Mouse (Mus musculus): Measurements from ENCODE around the gene Grhl1. TPM values are rescaled to one million over a fixed set of nuclear protein-coding genes. Genes with fewer than 3 reads are reported as not detected.

The Grhl1 gene
- polyA plus RNA-seq, 1 experiment from 2014 or later: 4.2 TPM

- ATAC-seq (ENCODE audit: low read depth): peak; percentile 78
These were observed 28.7 kb downstream of the Grhl1 start for GRCm38 (mm10) chr12:24600806-24601205.

GRCm38 (mm10) chr12:24603266-24603665 lies 31.2 kb downstream of the Grhl1 start:
- H3K36me3 ChIP-seq (ENCODE audit: control insufficient read depth, insufficient read depth, low read length): no peaks in the 10 kb centered on the region
- H3K27ac ChIP-seq (ENCODE audit: low read length): no peak overlapping the region
- no peaks in the 10 kb centered on the region for H3K27me3 ChIP-seq (ENCODE audit: control insufficient read depth, insufficient read depth, low read depth, low read length)
- H3K9ac ChIP-seq (ENCODE audit: low read length): no peak overlapping the region
- H3K4me2 ChIP-seq (ENCODE audit: low read depth, low read length): no peak overlapping the region
- no peaks in the 10 kb centered on the region for H3K4me1 ChIP-seq (replicated peaks; ENCODE audit: control insufficient read depth, insufficient read depth, low read length)
- 33% methylated on average over 2 of the region's 2 CpGs for WGBS
- ATAC-seq (ENCODE audit: low read depth): no peak; the same call in 1 of the 2 replicates
- no peaks in the 10 kb centered on the region for H3K9me3 ChIP-seq (ENCODE audit: control insufficient read depth, low read length)
- H3K4me3 ChIP-seq (ENCODE audit: low read length): no peak overlapping the region

More at GRCm38 (mm10) chr12:24600806-24601205, 28.7 kb downstream of the Grhl1 start:
- Histone ChIP-seq H3K4me3 (ENCODE audit: low read length) (no peak overlapping the region), H3K9ac (ENCODE audit: low read length) (no peak overlapping the region), H3K36me3 (ENCODE audit: control insufficient read depth, insufficient read depth, low read length) (no peaks in the 10 kb centered on the region), H3K27ac (ENCODE audit: low read length) (no peak overlapping the region), H3K4me1 (replicated peaks; ENCODE audit: control insufficient read depth, insufficient read depth, low read length) (no peaks in the 10 kb centered on the region), H3K9me3 (ENCODE audit: control insufficient read depth, low read length) (no peaks in the 10 kb centered on the region), H3K27me3 (ENCODE audit: control insufficient read depth, insufficient read depth, low read depth, low read length) (no peaks in the 10 kb centered on the region), H3K4me2 (ENCODE audit: low read depth, low read length) (no peak overlapping the region)
- 5% methylated on average over 9 of the region's 9 CpGs for WGBS

GRCm38 (mm10) chr12:24606166-24606565 lies 34.1 kb downstream of the Grhl1 start:
- Histone ChIP-seq H3K36me3 (ENCODE audit: control insufficient read depth, insufficient read depth, low read length) (no peaks in the 10 kb centered on the region), H3K4me2 (ENCODE audit: low read depth, low read length) (no peak overlapping the region), H3K4me1 (replicated peaks; ENCODE audit: control insufficient read depth, insufficient read depth, low read length) (no peaks in the 10 kb centered on the region), H3K27me3 (ENCODE audit: control insufficient read depth, insufficient read depth, low read depth, low read length) (no peaks in the 10 kb centered on the region), H3K9ac (ENCODE audit: low read length) (no peak overlapping the region), H3K27ac (ENCODE audit: low read length) (no peak overlapping the region), H3K9me3 (ENCODE audit: control insufficient read depth, low read length) (no peaks in the 10 kb centered on the region), H3K4me3 (ENCODE audit: low read length) (no peak overlapping the region)
- ATAC-seq (ENCODE audit: low read depth): no peak
- WGBS: 74% methylated on average over 10 of the region's 10 CpGs

DNA sequence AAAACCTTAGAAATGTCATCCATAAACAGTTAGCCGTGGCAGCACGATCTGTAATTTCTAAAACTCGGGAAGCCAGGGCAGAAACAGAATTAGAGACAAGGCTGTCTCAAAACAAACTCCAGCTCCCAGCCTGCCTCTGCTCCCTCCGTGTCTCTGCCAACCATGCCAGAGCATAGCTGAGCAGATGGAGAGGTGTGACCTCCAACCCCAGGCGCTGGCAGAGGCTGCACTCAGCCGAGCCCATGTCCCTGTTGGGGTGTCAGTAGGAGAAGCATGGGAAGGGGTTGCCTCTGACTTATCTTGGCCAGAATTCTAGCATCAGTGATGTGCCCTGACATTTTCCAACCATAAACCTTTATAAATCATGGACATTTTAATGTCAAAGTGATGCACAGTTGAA lies 40.5 kb downstream of the Grhl1 start:
- 60% methylated on average over 6 of the region's 6 CpGs for whole genome bisulfite sequencing
- Histone ChIP-seq H3K36me3 (ENCODE audit: control insufficient read depth, insufficient read depth, low read length) (no peaks in the 10 kb centered on the region), H3K9me3 (ENCODE audit: control insufficient read depth, low read length) (no peaks in the 10 kb centered on the region), H3K27ac (ENCODE audit: low read length) (no peak overlapping the region), H3K9ac (ENCODE audit: low read length) (no peak overlapping the region), H3K4me2 (ENCODE audit: low read depth, low read length) (no peak overlapping the region), H3K4me3 (ENCODE audit: low read length) (no peak overlapping the region), H3K27me3 (ENCODE audit: control insufficient read depth, insufficient read depth, low read depth, low read length) (no peaks in the 10 kb centered on the region), H3K4me1 (replicated peaks; ENCODE audit: control insufficient read depth, insufficient read depth, low read length) (no peaks in the 10 kb centered on the region)
- ATAC-seq (ENCODE audit: low read depth): no peak

GRCm38 (mm10) chr12:24614452-24615075 lies 42.5 kb downstream of the Grhl1 start:
- WGBS: 56% methylated on average over 17 of the region's 17 CpGs
- H3K9me3 ChIP-seq (ENCODE audit: control insufficient read depth, low read length): no peaks in the 10 kb centered on the region
- no peak overlapping the region for H3K9ac ChIP-seq (ENCODE audit: low read length)
- no peak overlapping the region for H3K4me2 ChIP-seq (ENCODE audit: low read depth, low read length)
- no peaks in the 10 kb centered on the region for H3K36me3 ChIP-seq (ENCODE audit: control insufficient read depth, insufficient read depth, low read length)
- H3K27me3 ChIP-seq (ENCODE audit: control insufficient read depth, insufficient read depth, low read depth, low read length): no peaks in the 10 kb centered on the region
- H3K4me1 ChIP-seq (replicated peaks; ENCODE audit: control insufficient read depth, insufficient read depth, low read length): no peaks in the 10 kb centered on the region
- peak; percentile 83 for ATAC-seq (ENCODE audit: low read depth)
- H3K4me3 ChIP-seq (ENCODE audit: low read length): no peak overlapping the region
- H3K27ac ChIP-seq (ENCODE audit: low read length): no peak overlapping the region

GRCm38 (mm10) chr12:24615140-24615539 lies 43.1 kb downstream of the Grhl1 start:
- no peaks in the 10 kb centered on the region for H3K4me1 ChIP-seq (replicated peaks; ENCODE audit: control insufficient read depth, insufficient read depth, low read length)
- ATAC-seq (ENCODE audit: low read depth): 0 out of 2 replicates have a peak, but pooled peaks have one; percentile 3
- no peak overlapping the region for H3K4me3 ChIP-seq (ENCODE audit: low read length)
- H3K27ac ChIP-seq (ENCODE audit: low read length): no peak overlapping the region
- H3K9me3 ChIP-seq (ENCODE audit: control insufficient read depth, low read length): no peaks in the 10 kb centered on the region
- H3K36me3 ChIP-seq (ENCODE audit: control insufficient read depth, insufficient read depth, low read length): no peaks in the 10 kb centered on the region
- 48% methylated on average over 3 of the region's 3 CpGs for WGBS
- H3K9ac ChIP-seq (ENCODE audit: low read length): no peak overlapping the region
- H3K27me3 ChIP-seq (ENCODE audit: control insufficient read depth, insufficient read depth, low read depth, low read length): no peaks in the 10 kb centered on the region
- no peak overlapping the region for H3K4me2 ChIP-seq (ENCODE audit: low read depth, low read length)

DNA sequence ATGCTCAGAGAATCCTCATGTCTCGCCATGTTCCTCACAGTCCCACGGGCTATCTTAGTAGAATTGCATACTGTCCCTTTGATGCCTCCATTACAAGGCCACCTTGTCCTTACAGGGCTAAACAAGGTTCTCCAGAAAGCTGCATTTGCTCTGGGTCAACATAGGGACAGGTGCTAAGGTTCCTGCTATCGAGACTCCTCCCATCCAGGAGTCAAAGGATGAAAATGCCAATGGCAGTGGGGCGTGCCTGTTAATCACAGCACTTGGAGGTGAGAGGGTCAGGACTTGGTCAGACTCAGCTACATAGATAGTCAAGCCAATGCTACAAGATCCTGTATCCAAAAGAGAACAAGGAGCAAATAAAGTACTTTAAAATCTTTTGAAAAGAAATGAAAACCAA lies 47.4 kb downstream of the Grhl1 start:
- no peak overlapping the region for H3K4me3 ChIP-seq (ENCODE audit: low read length)
- no peaks in the 10 kb centered on the region for H3K36me3 ChIP-seq (ENCODE audit: control insufficient read depth, insufficient read depth, low read length)
- no peaks in the 10 kb centered on the region for H3K9me3 ChIP-seq (ENCODE audit: control insufficient read depth, low read length)
- ATAC-seq (ENCODE audit: low read depth): no peak
- no peaks in the 10 kb centered on the region for H3K4me1 ChIP-seq (replicated peaks; ENCODE audit: control insufficient read depth, insufficient read depth, low read length)
- H3K27me3 ChIP-seq (ENCODE audit: control insufficient read depth, insufficient read depth, low read depth, low read length): no peaks in the 10 kb centered on the region
- no peak overlapping the region for H3K27ac ChIP-seq (ENCODE audit: low read length)
- no peak overlapping the region for H3K9ac ChIP-seq (ENCODE audit: low read length)
- no peak overlapping the region for H3K4me2 ChIP-seq (ENCODE audit: low read depth, low read length)
- WGBS: 65% methylated on average over 4 of the region's 4 CpGs

GRCm38 (mm10) chr12:24623486-24624251 lies 51.6 kb downstream of the Grhl1 start:
- Histone ChIP-seq H3K4me3 (ENCODE audit: low read length) (no peak overlapping the region), H3K27ac (ENCODE audit: low read length) (no peak overlapping the region), H3K9me3 (ENCODE audit: control insufficient read depth, low read length) (no peaks in the 10 kb centered on the region), H3K27me3 (ENCODE audit: control insufficient read depth, insufficient read depth, low read depth, low read length) (no peaks in the 10 kb centered on the region), H3K4me1 (replicated peaks; ENCODE audit: control insufficient read depth, insufficient read depth, low read length) (no peaks in the 10 kb centered on the region), H3K9ac (ENCODE audit: low read length) (no peak overlapping the region), H3K4me2 (ENCODE audit: low read depth, low read length) (no peak overlapping the region), H3K36me3 (ENCODE audit: control insufficient read depth, insufficient read depth, low read length) (no peaks in the 10 kb centered on the region)
- 56% methylated on average over 12 of the region's 12 CpGs for WGBS
- 0 out of 2 replicates have a peak, but pooled peaks have one; percentile 47 for ATAC-seq (ENCODE audit: low read depth)

DNA sequence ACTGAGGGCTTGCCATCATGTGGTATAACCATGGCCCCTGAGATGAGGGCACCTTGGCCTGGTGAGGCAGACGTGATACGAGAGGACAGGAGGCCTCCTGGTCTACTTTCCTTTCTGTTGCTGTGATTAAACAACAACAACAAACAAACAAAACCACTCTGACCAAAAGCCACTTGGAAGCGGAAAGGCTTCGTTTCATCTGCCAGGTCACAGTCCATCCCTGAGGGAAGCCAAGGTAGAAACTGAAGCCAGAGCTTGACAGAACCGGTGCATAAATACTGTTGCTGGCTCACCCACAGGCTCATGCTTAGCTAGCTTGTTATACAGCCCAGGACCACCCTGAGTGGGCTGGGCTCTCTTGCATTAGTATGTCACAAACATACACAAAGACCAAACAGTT lies 54.3 kb downstream of the Grhl1 start:
- Histone ChIP-seq H3K9ac (ENCODE audit: low read length) (no peak overlapping the region), H3K36me3 (ENCODE audit: control insufficient read depth, insufficient read depth, low read length) (no peaks in the 10 kb centered on the region), H3K27ac (ENCODE audit: low read length) (no peak overlapping the region), H3K9me3 (ENCODE audit: control insufficient read depth, low read length) (no peaks in the 10 kb centered on the region), H3K4me2 (ENCODE audit: low read depth, low read length) (no peak overlapping the region), H3K4me1 (replicated peaks; ENCODE audit: control insufficient read depth, insufficient read depth, low read length) (no peaks in the 10 kb centered on the region), H3K4me3 (ENCODE audit: low read length) (no peak overlapping the region), H3K27me3 (ENCODE audit: control insufficient read depth, insufficient read depth, low read depth, low read length) (no peaks in the 10 kb centered on the region)
- WGBS: 86% methylated on average over 5 of the region's 5 CpGs
- ATAC-seq (ENCODE audit: low read depth): no peak

Measured in lung, embryonic 16.5 days (tissue).